Mouse (Mus musculus) megakaryocyte-erythroid progenitor cell, adult 5 weeks (primary cell): Measurements from ENCODE around the gene Wnt10b. TPM values are rescaled to one million over a fixed set of nuclear protein-coding genes. Genes with fewer than 3 reads are reported as not detected.

Experiments used
- polyA plus RNA-seq: library from polyadenylated mRNA; stranded (reverse); fragments of >175 nt; gene quantifications from 2 replicates; pipeline ENCODE4 v1.2.3, GENCODE M21; 2012

Wnt10b gene
- 4.8 and 6.5 TPM in 2 replicates for polyA plus RNA-seq

DNA sequence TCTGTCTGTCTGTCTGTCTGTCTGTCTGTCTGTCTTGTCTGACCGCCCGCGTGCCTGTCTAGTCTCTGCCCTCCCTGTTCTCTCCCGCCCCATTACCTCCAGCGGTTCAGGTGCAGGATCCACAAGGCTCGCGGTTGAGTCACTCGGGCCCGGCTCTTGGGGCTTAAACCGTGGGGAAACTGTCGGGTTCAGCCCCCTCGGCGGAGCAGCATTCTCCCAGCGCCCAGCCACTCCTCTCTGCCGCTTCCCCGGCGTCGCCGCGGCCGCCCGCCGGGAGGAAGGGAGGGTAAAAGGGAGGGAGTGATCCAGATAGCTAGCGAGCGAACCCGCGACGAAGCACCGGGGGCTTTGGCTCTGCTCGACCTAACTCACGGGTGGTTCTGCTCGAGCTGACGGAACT lies at the start of gene Wnt10b:
Wnt10b (minus strand) TSS at position 389 of the 400 bp plus-strand sequence.

DNA sequence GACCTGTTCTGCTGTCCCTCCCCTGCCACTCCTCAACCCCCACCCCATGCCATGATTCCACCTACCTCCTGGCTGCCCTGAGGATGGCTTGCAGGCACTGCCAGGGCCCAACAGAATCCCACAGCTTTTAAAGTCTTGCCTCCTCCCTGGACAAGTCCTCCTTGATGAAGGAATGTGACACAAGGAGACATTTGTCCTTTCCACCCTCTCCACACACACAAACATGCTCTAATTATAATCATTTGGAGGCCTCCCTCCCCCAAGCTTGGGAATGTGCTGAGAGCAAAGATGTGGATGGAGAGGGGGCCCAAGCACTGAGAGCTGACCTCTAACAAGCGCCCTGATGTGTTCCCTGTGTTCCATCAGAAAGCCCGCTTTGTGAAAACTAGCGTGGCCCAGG lies 31.4 kb upstream of the Wnt10b start, which contains the start of gene Ddn:
Ddn (minus strand) TSS at position 101 of the 400 bp plus-strand sequence.

DNA sequence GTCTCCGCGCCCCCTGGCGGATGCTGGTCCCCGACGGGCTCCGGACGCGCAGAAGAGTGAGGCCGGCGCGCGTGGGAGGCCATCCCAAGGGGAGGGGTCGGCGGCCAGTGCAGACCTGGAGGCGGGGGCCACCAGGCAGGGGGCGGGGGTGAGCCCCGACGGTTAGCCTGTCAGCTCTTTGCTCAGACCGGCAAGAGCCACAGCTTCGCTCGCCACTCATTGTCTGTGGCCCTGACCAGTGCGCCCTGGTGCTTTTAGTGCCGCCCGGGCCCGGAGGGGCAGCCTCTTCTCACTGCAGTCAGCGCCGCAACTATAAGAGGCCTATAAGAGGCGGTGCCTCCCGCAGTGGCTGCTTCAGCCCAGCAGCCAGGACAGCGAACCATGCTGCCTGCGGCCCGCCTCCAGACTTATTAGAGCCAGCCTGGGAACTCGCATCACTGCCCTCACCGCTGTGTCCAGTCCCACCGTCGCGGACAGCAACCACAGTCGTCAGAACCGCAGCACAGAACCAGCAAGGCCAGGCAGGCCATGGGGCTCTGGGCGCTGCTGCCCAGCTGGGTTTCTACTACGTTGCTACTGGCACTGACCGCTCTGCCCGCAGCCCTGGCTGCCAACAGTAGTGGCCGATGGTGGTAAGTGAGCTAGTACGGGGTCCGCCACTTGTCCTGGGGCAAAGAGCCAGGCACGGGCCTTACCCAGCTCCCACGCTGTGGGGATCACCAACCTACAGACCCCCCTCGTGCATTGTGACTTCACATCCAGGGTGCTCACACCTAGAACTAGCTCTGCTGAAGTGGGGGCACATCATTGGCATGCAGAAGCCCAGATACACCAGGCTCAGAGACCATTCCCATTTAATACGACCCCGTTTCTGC lies 11.9 kb upstream of the Wnt10b start, which contains the start of gene Wnt1:
Wnt1 (plus strand) TSS at position 197 of the 875 bp plus-strand sequence.

DNA sequence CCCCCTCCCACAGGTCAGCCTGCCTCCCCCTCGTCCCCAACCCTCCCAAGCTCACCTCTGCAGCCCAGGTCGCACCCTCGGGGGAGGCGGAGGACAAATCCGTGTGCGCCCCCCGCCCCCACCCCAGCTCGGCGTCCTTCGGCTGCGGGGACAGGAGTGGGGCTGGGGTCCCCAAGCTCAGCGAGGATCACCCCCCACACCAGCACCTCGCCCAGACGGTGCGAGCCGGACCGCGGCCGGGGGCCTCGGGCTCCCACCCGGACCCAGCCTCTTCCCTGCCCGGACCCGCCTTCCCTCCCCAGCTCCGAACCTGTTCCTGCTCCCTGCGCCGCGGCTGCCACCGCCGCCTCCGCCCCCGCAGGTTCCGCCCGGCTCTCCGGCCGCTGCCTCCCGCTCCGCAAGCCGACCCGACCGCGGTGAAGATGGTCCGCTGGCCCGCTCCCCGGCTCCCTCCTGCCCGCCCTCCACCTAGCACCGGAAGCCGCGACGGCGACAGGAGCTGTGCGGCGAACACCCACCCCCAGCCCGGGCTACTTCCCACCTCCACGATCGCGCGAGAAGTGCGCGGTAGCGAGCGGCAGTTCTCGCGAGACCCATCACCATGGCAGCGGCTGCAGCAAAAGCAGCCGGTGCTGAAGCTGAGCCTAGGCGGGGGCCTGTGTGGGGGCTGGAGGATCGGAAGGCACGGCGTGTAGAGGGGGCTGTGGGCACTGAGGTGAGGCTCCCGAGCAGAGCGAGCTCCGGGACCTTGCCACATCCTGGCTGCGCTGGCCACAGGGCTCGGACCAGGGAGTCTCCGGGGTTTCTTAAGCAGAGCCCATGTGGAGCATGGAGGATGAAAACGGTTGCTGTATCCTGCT lies 15.1 kb downstream of the Wnt10b start, which contains the start of gene Arf3:
Arf3 (minus strand) TSS at position 545 of the 860 bp plus-strand sequence.

DNA sequence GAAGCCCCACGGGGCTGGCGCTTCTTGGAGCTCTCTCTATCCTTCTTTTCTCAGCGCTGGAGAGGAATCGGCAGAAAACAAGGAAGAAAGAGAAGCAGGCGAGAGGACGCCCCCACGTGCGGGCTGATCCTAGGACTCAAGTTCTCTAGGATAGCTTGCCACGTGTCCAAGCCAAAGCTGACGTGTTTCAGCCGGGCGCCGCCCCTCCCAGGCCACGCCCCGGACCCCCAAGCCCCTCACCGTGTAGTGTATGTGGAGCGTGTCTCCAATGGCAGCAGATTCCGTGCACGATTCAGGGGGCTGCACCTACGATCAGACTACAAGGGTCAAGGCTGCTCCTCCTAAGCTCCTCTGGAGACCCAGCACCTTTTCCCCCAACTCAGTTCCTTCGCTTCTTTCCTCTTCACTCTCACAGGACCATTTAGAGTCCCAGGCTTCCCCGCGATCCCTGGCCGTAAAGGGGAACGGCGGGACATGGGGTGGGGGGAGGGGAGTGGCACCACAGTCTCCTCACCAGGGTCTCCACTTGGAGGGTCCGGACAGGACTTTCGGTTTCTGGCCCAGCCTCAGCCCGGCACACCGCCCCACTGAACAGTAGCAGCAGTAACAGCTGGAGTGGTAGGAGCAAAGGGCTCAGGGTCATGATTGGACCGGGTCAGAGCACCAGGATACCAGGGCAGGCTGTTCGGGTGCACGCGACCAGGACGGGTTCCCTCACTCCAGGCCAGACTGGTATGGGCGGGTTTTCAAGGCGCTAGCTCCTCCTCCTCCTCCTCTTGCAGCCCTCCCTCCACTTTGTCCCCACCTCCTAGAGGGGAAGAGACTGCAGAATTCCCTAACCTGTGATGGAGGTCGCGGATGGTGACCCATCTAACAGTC lies 50.3 kb downstream of the Wnt10b start, which contains the start of gene Fkbp11:
Fkbp11 (minus strand) TSS at position 756 of the 879 bp plus-strand sequence.

Other genes starting within 250 kb of the Wnt10b start
- 39.2 and 40.8 TPM in 2 replicates for gene Kansl2, start 243.9 kb downstream of the Wnt10b start, polyA plus RNA-seq
- 4.2 and 5.9 TPM in 2 replicates for gene Ccnt1, start 207.2 kb downstream of the Wnt10b start, polyA plus RNA-seq
- gene 4930415O20Rik, start 207.1 kb downstream of the Wnt10b start, polyA plus RNA-seq: not detected in 2 replicates
- 11.6 and 16.2 TPM in 2 replicates for gene Adcy6, start 168.1 kb downstream of the Wnt10b start, polyA plus RNA-seq
- 0.11 and 0.22 TPM in 2 replicates for gene Cacnb3, start 147.3 kb downstream of the Wnt10b start, polyA plus RNA-seq
- 81.3 and 114 TPM in 2 replicates for gene Ddx23, start 115.3 kb downstream of the Wnt10b start, polyA plus RNA-seq
- gene Rnd1, start 100.7 kb downstream of the Wnt10b start, polyA plus RNA-seq: 3.2 and 4.4 TPM in 2 replicates
- gene Ccdc65, start 69.9 kb downstream of the Wnt10b start, polyA plus RNA-seq: not detected in 2 replicates
- 31.9 and 46.9 TPM in 2 replicates for gene Fkbp11, start 50.0 kb downstream of the Wnt10b start, polyA plus RNA-seq
- gene Arf3, start 14.9 kb downstream of the Wnt10b start, polyA plus RNA-seq: 25.1 TPM in 2 replicates
- gene Wnt1, start 11.7 kb upstream of the Wnt10b start, polyA plus RNA-seq: 0.12 TPM in 1 of 2 replicates, not detected in the other
- gene Ddn, start 31.3 kb upstream of the Wnt10b start, polyA plus RNA-seq: 0.26 and 0.35 TPM in 2 replicates
- 127 and 129 TPM in 2 replicates for gene Prkag1, start 53.4 kb upstream of the Wnt10b start, polyA plus RNA-seq
- gene Kmt2d, start 93.1 kb upstream of the Wnt10b start, polyA plus RNA-seq: 39.2 and 64.9 TPM in 2 replicates
- 2.7 and 2.8 TPM in 2 replicates for gene Rhebl1, start 116.4 kb upstream of the Wnt10b start, polyA plus RNA-seq
- gene Dhh, start 120.4 kb upstream of the Wnt10b start, polyA plus RNA-seq: not detected in 2 replicates
- gene Lmbr1l, start 140.1 kb upstream of the Wnt10b start, polyA plus RNA-seq: 25.8 and 31.6 TPM in 2 replicates
- 311 and 355 TPM in 2 replicates for gene Tuba1b, start 156.4 kb upstream of the Wnt10b start, polyA plus RNA-seq
- gene Gm49450, start 175.4 kb upstream of the Wnt10b start, polyA plus RNA-seq: 9.9 TPM in 1 of 2 replicates, not detected in the other
- 20.5 and 31.9 TPM in 2 replicates for gene Tuba1a, start 175.6 kb upstream of the Wnt10b start, polyA plus RNA-seq